Mouse (Mus musculus) myocyte (in vitro differentiated cells): ENCODE measurements around the gene Usp10. TPM values are rescaled to one million over a fixed set of nuclear protein-coding genes. Genes with fewer than 3 reads are reported as not detected.

Experiments
- H3K27me3 ChIP-seq: one replicate; pipeline ENCODE4 v1.6.1; 2011; ENCODE audit not compliant: control insufficient read depth, insufficient read depth, insufficient read length
- H3K36me3 ChIP-seq: one replicate; pipeline ENCODE4 v1.6.1; 2011; ENCODE audit not compliant: control insufficient read depth, insufficient read depth
- H3K4me2 ChIP-seq: one replicate; pipeline ENCODE4 v1.6.1; 2011; ENCODE audit warnings: low read depth, control low read depth
- H3K4me3 ChIP-seq: one replicate; pipeline ENCODE4 v1.5.1; 2011; ENCODE audit warnings: mild to moderate bottlenecking, control low read depth, moderate library complexity
- H3K79me2 ChIP-seq: one replicate; pipeline ENCODE4 v1.6.1; 2011; ENCODE audit not compliant: control insufficient read depth, insufficient read depth
- H3ac ChIP-seq: one replicate; pipeline ENCODE4 v1.6.1; 2011; ENCODE audit not compliant: control insufficient read depth, insufficient read length
- CEBPB ChIP-seq: IDR thresholded peaks from 2 replicates; pipeline ENCODE4 v1.6.1; 2011; ENCODE audit warnings: mild to moderate bottlenecking, moderate library complexity; ENCODE audit not compliant: poor library complexity, insufficient read depth, severe bottlenecking
- E2F4 ChIP-seq: IDR thresholded peaks from one replicate; pipeline ENCODE4 v1.6.1; 2011; ENCODE audit warnings: mild to moderate bottlenecking, control low read depth, moderate library complexity; ENCODE audit not compliant: insufficient read depth
- MAX ChIP-seq: IDR thresholded peaks from one replicate; pipeline ENCODE4 v1.6.1; 2011; ENCODE audit warnings: low read depth, mild to moderate bottlenecking, control low read depth
- MYOD1 ChIP-seq, 3 experiments: IDR thresholded peaks; one replicate each; pipeline ENCODE4 v1.6.1; 2011; ENCODE audit warnings: control low read depth in 2 of 3, low read depth in 2 of 3, mild to moderate bottlenecking in 2 of 3, moderate library complexity in 1 of 3; ENCODE audit not compliant: insufficient read length in 2 of 3, control insufficient read depth in 1 of 3
- MYOG ChIP-seq, 3 experiments: IDR thresholded peaks; one replicate each; pipeline ENCODE4 v1.6.1; 2011; ENCODE audit warnings: control low read depth in 2 of 3, low read depth in 2 of 3, mild to moderate bottlenecking in 2 of 3; ENCODE audit not compliant: insufficient read length in 2 of 3, control insufficient read depth in 1 of 3, insufficient read depth in 1 of 3
- POLR2A ChIP-seq: IDR thresholded peaks from one replicate; pipeline ENCODE4 v1.6.1; 2011; ENCODE audit warnings: low read depth, mild to moderate bottlenecking, control low read depth, moderate library complexity; ENCODE audit not compliant: insufficient read length
- POLR2AphosphoS2 ChIP-seq: IDR thresholded peaks from one replicate; pipeline ENCODE4 v1.6.1; 2011; ENCODE audit warnings: low read depth, control low read depth; ENCODE audit not compliant: insufficient read length
- REST ChIP-seq: IDR thresholded peaks from one replicate; pipeline ENCODE4 v1.6.1; 2011; ENCODE audit warnings: mild to moderate bottlenecking, control low read depth, moderate library complexity; ENCODE audit not compliant: insufficient read depth, insufficient read length
- SRF ChIP-seq: IDR thresholded peaks from one replicate; pipeline ENCODE4 v1.6.1; 2011; ENCODE audit warnings: low read depth; ENCODE audit not compliant: control insufficient read depth, insufficient read length
- TCF12 ChIP-seq: IDR thresholded peaks from one replicate; pipeline ENCODE4 v1.6.1; 2011; ENCODE audit warnings: mild to moderate bottlenecking, control low read depth; ENCODE audit not compliant: poor library complexity, insufficient read depth, severe bottlenecking
- TCF3 ChIP-seq: IDR thresholded peaks from one replicate; pipeline ENCODE4 v1.6.1; 2011; ENCODE audit warnings: low read depth, control low read depth; ENCODE audit not compliant: insufficient read length
- USF1 ChIP-seq: IDR thresholded peaks from one replicate; pipeline ENCODE4 v1.6.1; 2011; ENCODE audit warnings: low read depth, mild to moderate bottlenecking, control low read depth, moderate library complexity
- polyA plus RNA-seq: library from polyadenylated mRNA; unstranded; fragments of >200 nt; fragmentation: generic; extraction: Trizol; gene quantifications from one replicate; pipeline ENCODE4 v1.2.1, GENCODE M21; 2012; ENCODE audit warnings: missing spikeins

The Usp10 gene
- polyA plus RNA-seq, result 59.3 TPM

- Histone ChIP-seq H3K79me2 (peaks cover 40% of the 10 kb centered on the region), H3K27me3 (no peaks in the 10 kb centered on the region), H3ac (peak within 1 kb of the TSS; percentile 91), H3K4me3 (peak within 1 kb of the TSS; percentile 41), H3K36me3 (no peaks in the 10 kb centered on the region), H3K4me2 (peak within 1 kb of the TSS; percentile 97)
- TF ChIP-seq MYOD1 (IDR thresholded peaks at IDR 0.05; ENCODE audit: control insufficient read depth in 1 of 3, insufficient read length in 2 of 3, low read depth in 2 of 3) (no peak), REST (no peak)
These were observed at the start of gene Usp10 for GRCm38 (mm10) chr8:119909944-119910546. Gene Usp10 (plus strand): TSS chr8:119910360.

DNA sequence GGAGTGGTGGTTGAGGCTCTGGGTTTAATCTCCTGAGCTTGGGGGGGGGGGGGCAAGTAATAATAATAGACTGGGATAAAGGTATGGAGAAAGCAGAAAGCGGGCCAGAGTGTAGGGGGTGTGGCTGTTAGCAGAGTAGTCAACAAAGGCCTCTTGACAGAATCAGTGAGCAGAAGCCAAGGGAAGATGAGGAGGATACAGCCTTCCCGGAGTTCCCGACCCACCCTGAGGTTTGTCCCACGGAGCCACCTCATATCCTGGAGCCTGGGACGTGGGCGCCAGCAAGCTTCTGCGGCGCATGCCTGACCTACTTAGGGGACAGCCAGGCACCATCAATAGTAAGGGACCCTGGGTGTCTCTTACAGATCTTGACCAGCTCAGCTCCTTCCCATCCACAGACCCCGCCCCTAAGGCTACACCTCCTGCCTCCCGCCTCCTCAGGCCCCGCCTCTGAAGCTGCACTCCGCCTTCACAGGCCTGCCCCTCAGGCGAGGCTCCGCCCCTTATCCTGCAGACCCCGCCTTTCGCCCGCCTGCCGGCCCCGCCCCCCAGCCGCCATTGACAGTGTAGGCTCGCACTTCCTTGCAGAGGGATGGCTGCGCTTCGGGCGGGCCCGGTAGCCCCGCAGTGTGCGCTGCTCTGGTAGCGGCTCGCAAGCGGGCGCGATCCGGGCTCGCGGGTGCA is 48.3 kb upstream of the Usp10 start, which contains the start of gene Klhl36:
Klhl36 (plus strand) TSS at position 561 of the 684 bp plus-strand sequence.
- H3K36me3 ChIP-seq, result no peaks in the 10 kb centered on the region
- peak within 1 kb of the TSS; percentile 21 for H3K4me3 ChIP-seq
- no peaks in the 10 kb centered on the region for H3K79me2 ChIP-seq

GRCm38 (mm10) chr8:119862390-119862734 is 47.8 kb upstream of the Usp10 start:
- Histone ChIP-seq H3K4me3 (peak overlapping the region; percentile 21), H3K27me3 (peaks cover 15% of the 10 kb centered on the region), H3K4me2 (peak overlapping the region; percentile 88), H3K79me2 (no peaks in the 10 kb centered on the region), H3ac (no peak overlapping the region), H3K36me3 (no peaks in the 10 kb centered on the region)
- TF ChIP-seq MYOD1 (IDR thresholded peaks at IDR 0.05; ENCODE audit: control insufficient read depth in 1 of 3, insufficient read length in 2 of 3, low read depth in 2 of 3), result peak in 1 of 3 experiments; percentile 42
- TF ChIP-seq TCF3, result no peak
- peak in 2 of 3 experiments; percentile 41 to 53 for TF ChIP-seq MYOG (IDR thresholded peaks at IDR 0.05; ENCODE audit: control insufficient read depth in 1 of 3, insufficient read depth in 1 of 3, insufficient read length in 2 of 3, low read depth in 2 of 3)

More for the DNA sequence above, 48.3 kb upstream of the Usp10 start, which contains the start of gene Klhl36:
- H3ac ChIP-seq, result no peak within 1 kb of the TSS
- peak within 1 kb of the TSS; percentile 88 for H3K4me2 ChIP-seq
- no peak for TF ChIP-seq E2F4
- peak; percentile 75 for TF ChIP-seq POLR2A
- no peak for TF ChIP-seq MYOG (IDR thresholded peaks at IDR 0.05; ENCODE audit: control insufficient read depth in 1 of 3, insufficient read depth in 1 of 3, insufficient read length in 2 of 3, low read depth in 2 of 3)
- peaks cover 15% of the 10 kb centered on the region for H3K27me3 ChIP-seq

DNA sequence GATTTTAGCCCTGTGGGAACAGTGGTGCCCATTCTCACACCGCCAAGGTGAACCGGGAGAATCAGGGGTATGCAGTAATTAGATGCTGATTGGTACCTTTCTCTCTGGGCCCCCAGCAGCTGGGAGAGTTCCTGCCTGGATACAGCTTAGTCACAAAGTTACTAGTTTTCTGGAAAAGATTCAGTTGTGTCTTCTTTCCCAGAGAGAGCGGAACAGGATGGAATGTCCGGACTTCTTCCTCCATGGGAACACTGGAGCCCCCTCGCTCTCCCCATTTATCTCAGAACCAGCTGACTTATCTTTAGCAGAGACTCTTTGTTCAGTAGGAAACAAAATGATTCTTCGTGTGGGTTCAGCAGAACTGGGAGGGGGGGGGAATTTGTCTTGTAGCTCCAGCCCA is 47.4 kb upstream of the Usp10 start:
- Histone ChIP-seq H3ac (no peak overlapping the region), H3K27me3 (peaks cover 15% of the 10 kb centered on the region), H3K36me3 (no peaks in the 10 kb centered on the region), H3K79me2 (no peaks in the 10 kb centered on the region), H3K4me3 (peak overlapping the region; percentile 21), H3K4me2 (peak overlapping the region; percentile 88)
- TF ChIP-seq SRF (no peak), MAX (no peak), TCF12 (no peak), TCF3 (no peak), USF1 (no peak), MYOD1 (IDR thresholded peaks at IDR 0.05; ENCODE audit: control insufficient read depth in 1 of 3, insufficient read length in 2 of 3, low read depth in 2 of 3) (no peak), MYOG (IDR thresholded peaks at IDR 0.05; ENCODE audit: control insufficient read depth in 1 of 3, insufficient read depth in 1 of 3, insufficient read length in 2 of 3, low read depth in 2 of 3) (no peak), E2F4 (no peak), REST (no peak), CEBPB (no peak), POLR2A (no peak), POLR2AphosphoS2 (no peak)

DNA sequence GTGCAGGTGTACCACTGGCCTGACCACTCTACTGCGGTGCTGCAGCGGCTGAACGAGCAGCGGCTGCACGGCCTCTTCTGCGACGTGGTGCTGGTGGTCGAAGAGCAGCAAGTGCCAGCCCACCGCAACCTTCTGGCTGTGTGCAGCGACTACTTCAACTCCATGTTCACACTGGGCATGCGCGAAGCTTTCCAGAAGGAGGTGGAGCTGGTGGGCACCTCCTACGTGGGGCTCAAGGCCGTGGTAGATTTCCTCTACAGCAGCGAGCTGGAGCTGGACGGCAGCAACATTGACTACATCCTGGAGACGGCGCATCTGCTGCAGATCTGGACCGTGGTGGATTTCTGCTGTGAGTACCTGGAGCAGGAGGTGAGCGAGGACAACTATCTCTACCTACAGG is 40.5 kb upstream of the Usp10 start:
- TF ChIP-seq MYOG (IDR thresholded peaks at IDR 0.05; ENCODE audit: control insufficient read depth in 1 of 3, insufficient read depth in 1 of 3, insufficient read length in 2 of 3, low read depth in 2 of 3) (peak in 1 of 3 experiments; percentile 5), POLR2A (no peak), USF1 (no peak), MYOD1 (IDR thresholded peaks at IDR 0.05; ENCODE audit: control insufficient read depth in 1 of 3, insufficient read length in 2 of 3, low read depth in 2 of 3) (no peak)
- H3K4me2 ChIP-seq, result no peak overlapping the region
- H3K79me2 ChIP-seq, result no peaks in the 10 kb centered on the region
- H3K27me3 ChIP-seq, result no peaks in the 10 kb centered on the region
- no peak overlapping the region for H3K4me3 ChIP-seq
- no peaks in the 10 kb centered on the region for H3K36me3 ChIP-seq
- no peak overlapping the region for H3ac ChIP-seq

GRCm38 (mm10) chr8:119873181-119873580 is 37.0 kb upstream of the Usp10 start:
- no peaks in the 10 kb centered on the region for H3K79me2 ChIP-seq
- H3ac ChIP-seq, result no peak overlapping the region
- H3K36me3 ChIP-seq, result no peaks in the 10 kb centered on the region
- no peak overlapping the region for H3K4me2 ChIP-seq
- TF ChIP-seq USF1 (no peak), POLR2AphosphoS2 (no peak), E2F4 (no peak)
- no peaks in the 10 kb centered on the region for H3K27me3 ChIP-seq
- H3K4me3 ChIP-seq, result no peak overlapping the region
